Mouse (Mus musculus): ENCODE results near the gene Afap1l2. TPM values are rescaled to one million over a fixed set of nuclear protein-coding genes. Genes with fewer than 3 reads are reported as not detected.

The Afap1l2 gene
- 15.2 and 17.3 TPM in 2 replicates for total RNA-seq (2021)
- long read RNA-seq, experiment 1, transcript Afap1l2-202 (19 exons, 3,531 nt): major isoform, 10 of 14 reads
- long read RNA-seq, experiment 1, partial matches to known transcripts: 2 of 14 reads
- long read RNA-seq, experiment 1, other reads (novel, unspliced or antisense): 2 of 14 reads
- long read RNA-seq, experiment 2, transcript Afap1l2-202 (19 exons, 3,531 nt): major isoform, 7 of 13 reads
- long read RNA-seq, experiment 2, partial matches to known transcripts: 1 of 13 reads
- long read RNA-seq, experiment 2, other reads (novel, unspliced or antisense): 4 of 13 reads

GRCm38 (mm10) chr19:57007781-57008710 lies at the start of gene Afap1l2:
Gene Afap1l2, minus strand, starts transcription at chr19:57008228.
- DNase-seq: peak; percentile 81

- DNase-seq: no peak
Observed at GRCm38 (mm10) chr19:57057568-57057967, 49.5 kb upstream of the Afap1l2 start.

GRCm38 (mm10) chr19:57055215-57056120 lies 47.4 kb upstream of the Afap1l2 start:
- peak; percentile 76 for DNase-seq

GRCm38 (mm10) chr19:57052959-57053358 lies 44.9 kb upstream of the Afap1l2 start:
- DNase-seq: no peak

GRCm38 (mm10) chr19:57052016-57052415 lies 44.0 kb upstream of the Afap1l2 start:
- DNase-seq: no peak

GRCm38 (mm10) chr19:57049592-57050090 lies 41.6 kb upstream of the Afap1l2 start:
- no peak for DNase-seq

- DNase-seq: peak; percentile 19
Observed at GRCm38 (mm10) chr19:57047671-57048320, 39.8 kb upstream of the Afap1l2 start.

- DNase-seq: peak; percentile 48
Observed at GRCm38 (mm10) chr19:57039258-57039657, 31.2 kb upstream of the Afap1l2 start.

GRCm38 (mm10) chr19:57036860-57037259 lies 28.8 kb upstream of the Afap1l2 start:
- DNase-seq: no peak

GRCm38 (mm10) chr19:57031582-57031981 lies 23.6 kb upstream of the Afap1l2 start:
- DNase-seq: peak; percentile 77

- no peak for DNase-seq
Observed at GRCm38 (mm10) chr19:57029461-57029860, 21.4 kb upstream of the Afap1l2 start.

- no peak for DNase-seq
Observed at GRCm38 (mm10) chr19:57028327-57029179, 20.5 kb upstream of the Afap1l2 start.

GRCm38 (mm10) chr19:57026501-57026900 lies 18.5 kb upstream of the Afap1l2 start:
- DNase-seq: no peak

- DNase-seq: no peak
Observed at GRCm38 (mm10) chr19:57017785-57018179, 9.8 kb upstream of the Afap1l2 start.

- peak; percentile 25 for DNase-seq
Observed at GRCm38 (mm10) chr19:57016995-57017784, 9.2 kb upstream of the Afap1l2 start.

GRCm38 (mm10) chr19:57014808-57015207 lies 6.8 kb upstream of the Afap1l2 start:
- DNase-seq: peak; percentile 69

GRCm38 (mm10) chr19:57013271-57013677 lies 5.2 kb upstream of the Afap1l2 start:
- DNase-seq: peak; percentile 58

- no peak for DNase-seq
Observed at GRCm38 (mm10) chr19:57012068-57012467, 4.0 kb upstream of the Afap1l2 start.

GRCm38 (mm10) chr19:57010064-57010463 lies 2.0 kb upstream of the Afap1l2 start:
- DNase-seq: no peak

- no peak for DNase-seq
Observed at GRCm38 (mm10) chr19:57009653-57010052, 1.6 kb upstream of the Afap1l2 start.

Measured in adrenal gland, postnatal 14 days (tissue).